Mouse (Mus musculus) T-helper 17 cell (primary cell): ENCODE results near the gene Mrpl32.

Experiments
- in situ Hi-C, 2 experiments: fragments of 300-600 bp; cut with MboI, MseI; formaldehyde crosslinking; loops; 1 replicate in 1 of 2; 2 replicates in 1 of 2; pipeline ENCODE4 v1.15.1; 2025; ENCODE audit warnings: high pct_unique_total_duplicates in 2 of 2

The Mrpl32 gene

DNA sequence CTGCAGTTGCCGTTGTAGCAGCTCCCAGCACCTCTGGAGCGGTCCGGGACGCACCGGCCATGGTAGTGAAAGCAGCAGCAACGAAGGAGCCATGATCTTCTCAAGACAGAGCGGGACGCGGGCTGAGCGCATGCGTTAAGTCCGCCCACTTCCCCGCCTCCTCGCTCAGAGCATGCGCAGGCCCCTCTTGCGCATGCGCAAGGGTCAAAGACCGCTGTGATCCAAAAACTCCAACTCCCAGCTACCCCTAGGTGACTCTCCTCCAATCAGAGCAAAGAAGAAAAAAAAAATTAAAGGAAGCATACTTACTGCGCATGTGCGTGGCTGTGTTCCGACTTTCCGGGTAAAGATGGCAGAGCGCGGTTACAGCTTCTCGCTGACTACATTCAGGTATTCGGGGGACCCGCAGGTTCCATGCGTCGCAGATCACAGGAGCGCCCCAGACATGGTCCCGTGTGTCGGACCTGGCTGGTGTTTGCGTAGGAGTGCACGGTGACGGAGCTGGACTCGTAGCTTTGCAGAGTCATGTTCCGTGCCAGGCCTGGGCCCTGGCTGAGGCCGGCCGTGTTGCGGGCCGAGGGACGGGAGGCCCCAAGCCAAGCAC is at the start of gene Mrpl32, which contains the start of gene Psma2:
Mrpl32 (minus strand) TSS at position 240 of the 604 bp plus-strand sequence.
Psma2 (plus strand) TSS at position 315 of the 604 bp plus-strand sequence.
- in situ Hi-C loops: loop anchor here (5.0 to 25.0 kb wide), 6 partner anchors 551 to 1101 kb away; partner anchors contain the start of genes Arid4b (in 1 of the 2), B3galnt2 (in 1 of the 2), Ggps1 (in 1 of the 2) and Lyst (in 1 of the 2)

DNA sequence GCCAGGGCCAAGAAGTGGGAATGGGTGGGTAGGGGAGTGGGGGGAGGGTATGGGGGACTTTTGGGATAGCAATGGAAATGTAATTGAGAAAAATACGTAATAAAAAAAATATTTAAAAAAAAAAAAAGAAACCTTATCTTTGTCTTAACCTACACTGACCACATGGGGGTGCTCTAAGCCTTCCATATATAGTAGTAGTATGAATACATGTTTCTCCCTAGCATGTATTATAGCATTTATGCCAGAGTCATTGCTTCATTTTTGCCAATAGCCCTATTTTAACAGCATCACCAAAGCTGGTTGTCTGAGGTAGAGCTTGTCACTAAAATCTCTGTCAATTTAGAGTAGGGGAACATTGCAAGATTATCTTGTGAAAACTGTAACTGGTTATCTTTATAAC is 36.3 kb upstream of the Mrpl32 start:
- in situ Hi-C loops: loop anchor here (5.0 kb wide), 1 partner anchor 1118 kb away; no protein-coding TSS in a partner anchor

DNA sequence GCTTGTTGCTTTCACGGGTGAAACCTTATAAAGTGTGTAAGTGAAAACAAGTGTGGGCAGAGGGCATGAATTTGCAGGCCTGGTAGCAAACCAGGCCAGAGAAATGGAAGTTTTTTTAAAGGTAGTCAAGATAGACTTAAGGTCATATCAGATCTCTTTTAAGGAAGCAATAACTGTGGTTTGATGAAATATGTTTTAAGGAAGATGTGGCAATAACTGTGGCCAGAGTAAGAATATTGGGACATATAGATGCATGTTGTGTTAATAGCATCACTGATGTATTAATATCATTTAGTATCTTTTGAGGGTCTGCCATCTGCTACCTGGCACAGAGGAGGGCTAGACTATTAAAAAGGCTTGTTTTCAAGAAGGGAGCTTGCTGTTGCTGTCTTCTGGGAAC is 27.0 kb upstream of the Mrpl32 start:
- in situ Hi-C loops: no loop called here

DNA sequence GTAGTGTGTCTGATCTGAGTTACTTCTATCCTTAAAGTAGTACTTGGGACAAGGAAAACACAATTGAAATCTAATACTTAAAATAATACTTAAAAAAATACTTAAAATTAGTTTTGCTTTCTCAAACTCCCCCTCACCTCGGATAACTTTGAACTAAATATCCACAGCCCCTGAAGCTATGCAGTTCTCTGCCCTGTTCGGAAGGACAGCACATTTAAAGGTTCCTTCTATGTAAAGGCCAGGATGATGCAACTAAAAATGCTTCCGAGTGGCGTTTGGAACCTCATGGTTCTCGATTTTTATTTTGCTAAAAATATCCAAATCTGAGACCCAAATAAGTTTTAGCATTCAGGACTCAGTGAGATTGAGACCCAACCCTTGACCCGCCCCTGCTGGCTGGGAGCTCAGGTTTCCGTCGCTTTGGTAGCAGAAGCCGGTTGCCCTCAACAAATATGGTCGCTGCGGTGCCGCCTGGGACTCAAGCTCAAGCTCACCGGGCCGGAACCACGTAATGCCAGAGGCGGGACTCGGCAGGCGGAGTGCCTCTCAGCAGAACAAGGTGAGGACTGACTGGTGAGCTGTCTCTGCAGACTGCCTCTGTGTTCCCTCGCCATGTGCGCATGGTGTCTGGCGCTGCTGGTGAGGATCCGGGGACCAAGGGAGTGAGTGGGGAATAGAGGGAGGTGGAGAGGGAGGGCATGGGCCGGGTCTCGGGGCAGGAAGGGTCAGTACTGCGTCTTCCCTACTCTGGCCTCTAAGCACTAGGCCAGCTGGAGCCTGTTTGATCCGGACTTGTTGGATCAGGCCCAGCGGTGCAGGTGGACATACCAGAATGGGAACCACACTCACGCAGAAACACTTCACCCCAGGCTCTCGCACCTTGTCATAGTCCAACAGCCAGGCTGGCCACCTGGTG is 17.0 kb upstream of the Mrpl32 start, which contains the start of gene AW209491:
AW209491 (plus strand) TSS at position 429 of the 916 bp plus-strand sequence.
- in situ Hi-C loops: no loop called here

DNA sequence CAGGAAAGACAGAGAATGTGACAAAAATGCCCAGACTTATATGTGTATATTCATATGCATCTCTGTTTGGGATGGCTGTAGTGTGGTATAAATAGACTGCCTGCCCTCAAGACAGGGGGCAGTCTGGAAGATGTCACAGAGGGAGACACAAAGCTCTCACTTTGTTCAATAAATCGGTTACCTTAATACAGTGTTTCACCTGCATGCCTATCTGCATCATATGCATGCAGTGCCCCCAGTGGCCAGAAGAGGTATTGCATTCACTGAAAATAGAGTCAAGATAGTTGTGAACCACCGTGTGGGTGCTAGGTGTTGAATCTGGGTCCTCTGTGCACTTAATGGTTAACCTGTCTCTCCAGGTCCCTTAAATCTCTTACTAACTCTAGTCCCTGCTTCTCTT is 5.8 kb upstream of the Mrpl32 start:
- in situ Hi-C loops: loop anchor here (25.0 kb wide), 5 partner anchors 556 to 1106 kb away; partner anchors contain the start of genes Arid4b (in 1 of the 2), B3galnt2 (in 1 of the 2), Ggps1 (in 1 of the 2) and Lyst (in 1 of the 2)

DNA sequence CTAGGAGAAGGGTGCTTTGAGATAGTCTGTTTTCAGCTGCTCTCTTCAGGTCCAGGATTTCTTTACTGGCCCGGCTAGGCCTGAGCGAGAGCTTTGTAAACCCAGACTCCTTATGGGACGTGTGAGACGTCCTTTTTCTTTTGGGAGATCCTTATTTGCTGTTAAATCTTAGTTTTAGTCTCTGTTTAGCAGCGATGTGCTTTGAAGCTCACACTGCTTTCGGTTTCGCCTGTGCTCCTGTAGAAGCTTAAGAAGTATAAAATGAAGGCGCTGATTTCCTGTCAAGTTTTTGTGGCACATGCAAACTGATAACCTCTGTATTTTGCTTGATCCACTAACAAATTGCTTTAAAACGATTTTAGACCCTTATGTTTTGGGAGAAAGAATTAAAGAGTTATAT is 588 bp upstream of the Mrpl32 start:
- in situ Hi-C loops: loop anchor here (5.0 to 25.0 kb wide), 6 partner anchors 551 to 1101 kb away; partner anchors contain the start of genes Arid4b (in 1 of the 2), B3galnt2 (in 1 of the 2), Ggps1 (in 1 of the 2) and Lyst (in 1 of the 2)

DNA sequence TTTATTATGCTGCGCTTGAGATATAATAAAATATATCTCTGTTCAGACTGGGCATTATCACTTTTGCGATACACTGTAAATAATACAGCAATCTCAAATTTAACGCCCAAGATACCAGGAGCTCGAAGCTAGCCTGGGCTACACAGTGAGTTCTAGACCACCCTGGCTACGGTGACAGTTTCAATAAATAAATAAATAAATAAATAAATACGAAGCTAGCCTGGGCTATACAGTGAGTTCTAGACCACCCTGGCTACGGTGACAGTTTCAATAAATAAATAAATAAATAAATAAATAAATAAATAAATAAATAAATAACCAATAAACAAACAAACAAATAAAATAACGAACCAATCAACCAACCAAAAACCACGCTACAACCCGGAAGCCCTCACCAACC is 502 bp downstream of the Mrpl32 start:
- in situ Hi-C loops: loop anchor here (5.0 to 25.0 kb wide), 6 partner anchors 550 to 1100 kb away; partner anchors contain the start of genes Arid4b (in 1 of the 2), B3galnt2 (in 1 of the 2), Ggps1 (in 1 of the 2) and Lyst (in 1 of the 2)

DNA sequence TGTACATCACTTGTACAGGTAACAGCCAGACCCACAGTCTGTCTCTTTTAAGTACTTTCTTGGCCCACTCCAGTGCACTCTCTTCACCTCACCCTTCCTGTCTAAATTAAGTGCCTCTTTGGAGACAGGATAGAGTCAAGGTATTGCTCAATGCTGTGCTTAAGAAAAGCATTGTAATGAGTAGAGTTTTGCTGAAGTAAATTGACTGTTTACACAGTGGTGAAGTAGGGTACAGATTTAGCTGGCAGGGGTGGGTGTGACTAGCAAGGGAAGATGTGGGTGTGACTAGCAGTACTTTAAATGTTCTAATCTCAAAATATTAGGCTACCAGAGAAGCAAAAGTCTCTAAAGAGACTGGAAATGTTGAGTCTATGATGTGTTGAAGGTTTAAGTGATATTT is 5.3 kb downstream of the Mrpl32 start:
- in situ Hi-C loops: loop anchor here (25.0 kb wide), 5 partner anchors 545 to 1095 kb away; partner anchors contain the start of genes Arid4b (in 1 of the 2), B3galnt2 (in 1 of the 2), Ggps1 (in 1 of the 2) and Lyst (in 1 of the 2)

DNA sequence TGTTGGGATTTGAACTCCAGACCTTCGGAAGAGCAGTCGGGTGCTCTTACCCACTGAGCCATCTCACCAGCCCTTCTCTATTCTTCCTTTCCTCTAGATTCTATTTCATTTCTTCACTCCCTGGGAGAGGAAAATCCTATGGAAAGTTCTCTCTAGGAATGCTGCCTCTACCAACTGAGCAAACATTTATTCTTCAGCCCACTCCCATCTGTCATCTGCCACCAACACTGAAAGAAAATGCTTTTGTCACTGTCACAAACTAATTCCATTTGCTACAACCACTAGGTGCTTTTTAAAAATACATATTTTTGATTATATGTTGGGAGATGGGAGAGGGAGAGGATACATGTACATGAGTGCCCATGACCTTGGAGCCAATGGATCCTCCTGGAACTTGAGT is 10.2 kb downstream of the Mrpl32 start:
- in situ Hi-C loops: loop anchor here (25.0 kb wide), 5 partner anchors 540 to 1090 kb away; partner anchors contain the start of genes Arid4b (in 1 of the 2), B3galnt2 (in 1 of the 2), Ggps1 (in 1 of the 2) and Lyst (in 1 of the 2)

DNA sequence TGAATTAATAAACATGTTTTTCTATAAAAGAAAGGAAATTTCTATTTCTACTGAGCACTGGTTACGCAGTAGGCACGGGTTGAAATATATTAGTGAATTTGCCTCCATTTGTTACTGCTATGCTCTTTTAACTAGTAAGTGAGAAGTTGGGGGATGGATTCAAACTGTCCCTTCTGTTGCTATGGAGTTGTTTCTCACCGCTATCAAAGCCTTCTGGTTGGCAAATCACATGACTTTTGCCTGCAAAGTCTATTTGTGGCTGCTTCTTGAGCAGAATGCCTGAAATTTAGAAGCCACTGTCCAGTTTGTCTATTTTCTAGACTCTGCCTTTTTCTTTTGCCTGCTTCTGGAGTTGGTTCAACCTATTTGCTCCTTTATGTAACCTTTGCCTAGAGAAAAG is 32.6 kb downstream of the Mrpl32 start:
- in situ Hi-C loops: no loop called here

DNA sequence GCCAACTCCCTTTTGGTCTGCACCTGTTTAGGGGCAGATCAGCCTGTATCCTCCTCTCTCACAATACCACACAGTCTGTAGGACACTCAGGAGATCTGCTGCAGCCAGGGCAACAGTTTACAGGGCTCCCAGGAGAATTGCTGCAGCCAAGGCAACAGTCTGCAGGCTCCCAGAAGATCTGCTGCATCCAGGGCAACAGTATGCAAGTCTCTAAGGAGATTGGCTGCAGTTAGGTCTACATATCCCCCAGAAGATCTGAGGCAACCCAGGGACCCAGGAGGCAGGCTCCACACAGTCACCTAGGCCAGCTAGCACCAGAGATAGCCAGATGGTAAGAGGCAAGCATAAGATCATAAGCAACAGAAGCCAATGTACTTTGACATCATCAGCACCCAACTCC is 38.8 kb downstream of the Mrpl32 start:
- in situ Hi-C loops: no loop called here

DNA sequence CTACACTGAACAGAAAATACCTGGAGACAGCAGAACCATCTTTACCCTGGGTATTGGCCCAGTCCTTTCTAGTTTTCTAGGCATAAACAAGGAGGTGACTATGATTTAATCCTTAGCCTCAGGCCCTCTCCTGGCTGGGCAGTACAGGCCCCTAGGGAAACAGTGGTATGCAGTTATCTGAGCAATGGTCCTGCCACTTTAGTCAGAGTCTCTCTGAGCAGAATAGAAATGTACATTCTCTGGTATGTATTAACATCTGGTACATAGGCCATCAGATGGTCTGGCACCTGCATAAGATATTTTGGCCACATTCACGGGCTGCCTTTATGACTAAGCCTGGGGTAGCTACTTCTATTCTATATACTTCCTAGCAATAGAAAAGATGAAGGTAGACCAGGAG is 51.6 kb downstream of the Mrpl32 start:
- in situ Hi-C loops: no loop called here
